Mouse (Mus musculus) lung, postnatal 4 days (tissue): ENCODE results near the gene Akt1.

Source experiments
- DNase-seq, 2 experiments: peaks; one replicate each; pipeline ENCODE4 v3.0.0; 2021

The Akt1 gene

GRCm38 (mm10) chr12:112674132-112675011, at the start of gene Akt1:
Gene Akt1, minus strand, starts transcription at chr12:112674884.
- peak; percentile 68 to 83 for DNase-seq

- peak; percentile 66 to 82 for DNase-seq
Measured at GRCm38 (mm10) chr12:112724077-112724805, 49.6 kb upstream of the Akt1 start.

GRCm38 (mm10) chr12:112723445-112723844, 48.8 kb upstream of the Akt1 start:
- DNase-seq, result no peak

- no peak for DNase-seq
Measured at GRCm38 (mm10) chr12:112723028-112723330, 48.3 kb upstream of the Akt1 start.

GRCm38 (mm10) chr12:112722240-112723027, 47.8 kb upstream of the Akt1 start:
- DNase-seq, result peak; percentile 71 to 83

GRCm38 (mm10) chr12:112721424-112722239, 46.9 kb upstream of the Akt1 start:
- DNase-seq, result peak; percentile 75 to 90

GRCm38 (mm10) chr12:112720890-112721423, 46.3 kb upstream of the Akt1 start:
- DNase-seq, result no peak

GRCm38 (mm10) chr12:112720216-112720615, 45.5 kb upstream of the Akt1 start, which contains the start of gene Cep170b:
Gene Cep170b, plus strand, starts transcription at chr12:112720455.
- DNase-seq, result no peak

GRCm38 (mm10) chr12:112718995-112719394, 44.3 kb upstream of the Akt1 start:
- DNase-seq, result no peak

- DNase-seq, result peak; percentile 63 to 71
Measured at GRCm38 (mm10) chr12:112717140-112717539, 42.5 kb upstream of the Akt1 start.

GRCm38 (mm10) chr12:112713984-112714383, 39.3 kb upstream of the Akt1 start:
- peak; percentile 38 to 58 for DNase-seq

GRCm38 (mm10) chr12:112707573-112707869, 32.8 kb upstream of the Akt1 start:
- no peak for DNase-seq

GRCm38 (mm10) chr12:112706704-112707572, 32.3 kb upstream of the Akt1 start:
- peak; percentile 88 to 93 for DNase-seq

- no peak for DNase-seq
Measured at GRCm38 (mm10) chr12:112702374-112703320, 28.0 kb upstream of the Akt1 start.

GRCm38 (mm10) chr12:112700522-112700921, 25.8 kb upstream of the Akt1 start:
- DNase-seq, result no peak

- DNase-seq, result no peak
Measured at GRCm38 (mm10) chr12:112696806-112697425, 22.2 kb upstream of the Akt1 start.

GRCm38 (mm10) chr12:112694127-112694475, 19.4 kb upstream of the Akt1 start:
- no peak for DNase-seq

GRCm38 (mm10) chr12:112693185-112694126, 18.8 kb upstream of the Akt1 start:
- peak; percentile 97 for DNase-seq
